Mouse (Mus musculus) right cerebral cortex, postnatal 4 days (tissue): ENCODE measurements around the gene Ccdc9b.

Source experiments
- DNase-seq: peaks from one replicate; pipeline ENCODE4 v3.0.0-alpha.2; 2022

Ccdc9b gene

DNA sequence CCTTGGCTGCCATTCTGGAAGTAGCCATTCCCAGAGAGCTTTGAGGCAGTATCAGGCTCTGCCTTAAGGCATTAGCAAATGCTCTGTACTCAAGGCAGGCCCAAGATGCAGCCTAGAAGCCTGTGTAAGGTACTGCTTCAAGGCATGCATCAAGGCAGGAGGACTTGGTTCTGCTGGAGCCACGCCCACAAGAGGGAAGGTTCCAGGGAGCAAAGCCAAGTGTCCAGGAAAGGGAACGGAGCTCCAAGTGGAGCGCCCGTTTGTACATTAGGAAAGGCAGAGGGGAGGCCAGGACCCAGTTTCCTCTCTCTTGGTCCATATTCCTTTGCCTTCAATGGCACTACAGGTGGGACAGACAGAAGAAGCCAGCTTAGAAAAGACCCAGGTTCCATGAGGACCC lies 54.0 kb downstream of the Ccdc9b start:
- no peak for DNase-seq

DNA sequence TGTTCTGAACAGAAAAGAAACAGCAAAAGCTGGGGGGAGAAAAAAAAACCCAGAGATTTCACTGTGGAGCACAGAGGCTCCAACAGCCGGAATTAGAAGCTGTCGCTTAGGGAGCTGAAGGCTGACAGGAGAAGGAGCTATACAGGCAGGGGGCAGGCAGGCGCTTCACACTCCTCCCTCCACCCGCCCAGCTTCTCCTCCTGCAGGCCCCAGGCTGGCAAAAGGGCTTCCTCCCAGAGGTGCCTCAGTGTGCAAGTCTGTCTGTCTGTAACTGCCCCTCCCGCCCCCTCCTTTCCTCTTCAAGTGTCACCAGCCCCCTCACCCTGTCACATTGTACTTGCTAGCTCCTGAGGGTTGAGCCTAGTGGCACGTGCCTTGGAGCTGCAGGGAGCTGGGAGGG lies 56.0 kb downstream of the Ccdc9b start:
- DNase-seq, result no peak
